ENCODE assay signal across 19 mouse cellular contexts in genomic region chr5:105798421-105798820, GRCm38 (mm10).
DNase-seq lines count a peak whose midpoint lies in the region; TF ChIP-seq lines count a peak whose summit lies in the region.
"Had no signal": no experiment of that assay in that cellular context is flagged by ENCODE, and none has a peak within 500 bp of the region (broad histone marks: within the 10 kb centered on the region; RNA-seq: fewer than 3 reads in every experiment).

No protein-coding gene starts in this region.

- H3K4me2 ChIP-seq in CH12.LX (ENCODE audit: insufficient read depth, low read depth, poor library complexity, severe bottlenecking) = peak overlapping the region; percentile 89
- H3K4me2 ChIP-seq: forebrain, embryonic 13.5 days; liver, embryonic 13.5 days; midbrain, embryonic 15.5 days had no signal

- dilution Hi-C loops in CH12.LX (cut with MboI; ENCODE audit: extremely low pct_ligation_motif_present, extremely low pct_unique_long_range_greater_than_20kb, low sequenced_read_pairs) = no loop called here

- no peaks in the 10 kb centered on the region for H3K27me3 ChIP-seq in CH12.LX (replicated peaks)
- H3K27me3 ChIP-seq: forebrain, embryonic 13.5 days; liver, embryonic 13.5 days; midbrain, embryonic 15.5 days had no signal

- in situ Hi-C loops in CH12.LX (cut with MboI; ENCODE audit: low pct_ligation_motif_present, low pct_unique_long_range_greater_than_20kb, low sequenced_read_pairs) = no loop called here

- peaks cover 68% of the 10 kb centered on the region for H3K79me2 ChIP-seq in CH12.LX (replicated peaks; ENCODE audit: control insufficient read depth, extremely low read depth, insufficient read depth, poor library complexity, severe bottlenecking)

- H3K9ac ChIP-seq in CH12.LX (ENCODE audit: insufficient read depth, low read depth) = peak overlapping the region; percentile 12; the same call in 1 of the 2 replicates
- H3K9ac ChIP-seq: forebrain, embryonic 13.5 days; liver, embryonic 13.5 days; midbrain, embryonic 15.5 days had no signal

- H3K4me3 ChIP-seq in CH12.LX (replicated peaks in 1 of 3; ENCODE audit: low read depth in 2 of 3, low read length in 2 of 3, poor library complexity in 1 of 3) = no peak overlapping the region
- H3K4me3 ChIP-seq: forebrain, embryonic 13.5 days; liver, embryonic 13.5 days; midbrain, embryonic 15.5 days had no signal

- peak overlapping the region; percentile 98 for H3K27ac ChIP-seq in CH12.LX (ENCODE audit: insufficient read depth, low read depth)
- H3K27ac ChIP-seq: forebrain, embryonic 13.5 days; hindbrain, postnatal 0 days; liver, embryonic 13.5 days; midbrain, embryonic 15.5 days; stomach, postnatal 0 days had no signal

- H3K36me3 ChIP-seq in CH12.LX (replicated peaks in 1 of 2; ENCODE audit: control insufficient read depth in 1 of 2, insufficient read depth in 1 of 2, low read length in 1 of 2) = peaks cover 6 to 22% of the 10 kb centered on the region in 2 experiments
- H3K36me3 ChIP-seq: liver, embryonic 13.5 days; midbrain, embryonic 15.5 days had no signal

- H3K4me1 ChIP-seq in CH12.LX (ENCODE audit: control insufficient read depth in 1 of 2, insufficient read depth in 2 of 2) = peaks cover 43 to 82% of the 10 kb centered on the region in 2 experiments

- no peak for TF ChIP-seq CTCF in CH12.LX (conservative IDR thresholded peaks at IDR 0.05 in 1 of 2, IDR thresholded peaks at IDR 0.05 in 1 of 2; ENCODE audit: low read depth in 2 of 2, low read length in 2 of 2)

- H3K9me3 ChIP-seq in CH12.LX (replicated peaks; ENCODE audit: low read length) = no peaks in the 10 kb centered on the region
- H3K9me3 ChIP-seq: forebrain, embryonic 13.5 days; liver, embryonic 13.5 days; midbrain, embryonic 15.5 days had no signal

- TF ChIP-seq RAD21 in CH12.LX (IDR thresholded peaks at IDR 0.05; ENCODE audit: low read depth, low read length) = no peak

- peak; percentile 93 for TF ChIP-seq EP300 in CH12.LX (IDR thresholded peaks at IDR 0.05; ENCODE audit: low read length)

- peak; percentile 24 to 29 for DNase-seq in heart, adult 9 months (ENCODE audit: low spot score in 2 of 2)
- DNase-seq in heart, adult 11 months = no peak
- peak; percentile 52 for DNase-seq in 3134 (ENCODE audit: extremely low read depth, insufficient read length, low spot score)
- peak; percentile 81 for DNase-seq in CH12.LX (ENCODE audit: extremely low read depth)
- DNase-seq in induced T-regulatory cell, adult 2 months (ENCODE audit: low read depth) = peak; percentile 64
- DNase-seq in layer of hippocampus, postnatal 25 days (ENCODE audit: extremely low spot score in 1 of 2, low spot score in 1 of 2) = no peak
- DNase-seq in urinary bladder, postnatal 10 days (ENCODE audit: low spot score) = no peak
- no peak for DNase-seq in embryo, embryonic 10 days (ENCODE audit: low spot score)
- DNase-seq: cerebellum, adult 11-12 months; heart, postnatal 14 days; kidney, postnatal 10 days; left cerebral cortex, postnatal 4 days; liver, embryonic 13.5 days; lung, postnatal 4 days; thymus, postnatal 25 days had no signal

- 0 out of 2 replicates have a peak, but pooled peaks have one; percentile 7 for TF ChIP-seq POLR2A in CH12.LX (IDR thresholded peaks at IDR 0.05; ENCODE audit: low read depth, low read length)

TF ChIP-seq in CH12.LX, 34 proteins besides CTCF, POLR2A, EP300 and RAD21:
- no peak; the same call in 1 of the 2 replicates for TF ChIP-seq TBP (conservative IDR thresholded peaks at IDR 0.05; ENCODE audit: low read depth, low read length)
- TF ChIP-seq JUN (IDR thresholded peaks at IDR 0.05; ENCODE audit: insufficient read depth, low read depth, low read length) = peak; percentile 94
- TF ChIP-seq MAFK (IDR thresholded peaks at IDR 0.05; ENCODE audit: insufficient replicate concordance, low read length) = no peak
- no peak for TF ChIP-seq UBTF (IDR thresholded peaks at IDR 0.05; ENCODE audit: low read depth, low read length)
- TF ChIP-seq KAT2A (IDR thresholded peaks at IDR 0.05; ENCODE audit: insufficient replicate concordance, low read length) = no peak
- peak; percentile 83; the same call in 1 of the 2 replicates for TF ChIP-seq RCOR1 (conservative IDR thresholded peaks at IDR 0.05; ENCODE audit: low read depth, low read length)
- TF ChIP-seq TCF12 (IDR thresholded peaks at IDR 0.05; ENCODE audit: low read depth, low read length) = peak; percentile 75; the same call in 1 of the 2 replicates
- TF ChIP-seq NELFE (IDR thresholded peaks at IDR 0.05; ENCODE audit: low read depth, low read length) = 0 out of 2 replicates have a peak, but pooled peaks have one; percentile 19
- TF ChIP-seq E2F4 (IDR thresholded peaks at IDR 0.05; ENCODE audit: insufficient replicate concordance, low read depth, low read length) = no peak
- peak; percentile 90 for TF ChIP-seq JUND (conservative IDR thresholded peaks at IDR 0.05; ENCODE audit: low read depth, low read length)
- TF ChIP-seq BHLHE40 (IDR thresholded peaks at IDR 0.05; ENCODE audit: low read depth, low read length) = peak; percentile 81
- 0 out of 2 replicates have a peak, but pooled peaks have one; percentile 17 for TF ChIP-seq MAX (IDR thresholded peaks at IDR 0.05; ENCODE audit: low read length)
- peak; percentile 68; the same call in 1 of the 2 replicates for TF ChIP-seq MAZ (IDR thresholded peaks at IDR 0.05; ENCODE audit: low read depth, low read length)
- no peak for TF ChIP-seq POLR2AphosphoS2 (IDR thresholded peaks at IDR 0.05; ENCODE audit: low read depth, low read length)
- no peak for TF ChIP-seq SMC3 (IDR thresholded peaks at IDR 0.05; ENCODE audit: low read depth, low read length)
- peak; percentile 95 for TF ChIP-seq ETS1 (conservative IDR thresholded peaks at IDR 0.05; ENCODE audit: low read depth, low read length)
- TF ChIP-seq MYC (IDR thresholded peaks at IDR 0.05; ENCODE audit: low read depth, low read length) = peak; percentile 62; the same call in 1 of the 2 replicates
- peak; percentile 89 for TF ChIP-seq SIN3A (IDR thresholded peaks at IDR 0.05; ENCODE audit: low read length)
- no peak for TF ChIP-seq ZKSCAN1 (IDR thresholded peaks at IDR 0.05; ENCODE audit: borderline replicate concordance, low read depth, low read length)
- TF ChIP-seq HCFC1 (IDR thresholded peaks at IDR 0.05; ENCODE audit: low read depth, low read length) = peak; percentile 13; the same call in 1 of the 2 replicates
- peak; percentile 51; the same call in 1 of the 2 replicates for TF ChIP-seq ZNF384 (IDR thresholded peaks at IDR 0.05; ENCODE audit: low read depth, low read length)
- TF ChIP-seq ELF1 (IDR thresholded peaks at IDR 0.05; ENCODE audit: low read depth, low read length) = peak; percentile 37; the same call in 1 of the 2 replicates
- TF ChIP-seq MEF2A (IDR thresholded peaks at IDR 0.05; ENCODE audit: borderline replicate concordance, low read depth, low read length) = peak; percentile 100
- TF ChIP-seq ZMIZ1 (IDR thresholded peaks at IDR 0.05; ENCODE audit: low read depth, low read length) = 0 out of 2 replicates have a peak, but pooled peaks have one; percentile 29
- TF ChIP-seq MXI1 (IDR thresholded peaks at IDR 0.05; ENCODE audit: low read depth, low read length) = peak; percentile 68
- no peak for TF ChIP-seq GABPA (IDR thresholded peaks at IDR 0.05; ENCODE audit: insufficient replicate concordance, low read depth, low read length)
- peak; percentile 84; the same call in 1 of the 2 replicates for TF ChIP-seq IRF4 (IDR thresholded peaks at IDR 0.05; ENCODE audit: low read depth, low read length)
- TF ChIP-seq USF1 (IDR thresholded peaks at IDR 0.05; ENCODE audit: low read depth, low read length) = no peak
TF ChIP-seq in CH12.LX: peak in this region for 18.

Comparison
In these comparisons a context has a peak if more than half of its experiments do, and no peak if none do; other contexts are left out.
1. DNase-seq: peak in heart, adult 9 months (2 of 2), 3134 (single experiment), CH12.LX (single experiment) and induced T-regulatory cell, adult 2 months (single experiment); none in heart, adult 11 months (single experiment), layer of hippocampus, postnatal 25 days (0 of 2), urinary bladder, postnatal 10 days (single experiment) and embryo, embryonic 10 days (single experiment).